Mouse (Mus musculus) lung, postnatal 0 days (tissue): ENCODE results near the gene Rora.

ENCODE experiments used
- CTCF ChIP-seq: IDR thresholded peaks from 2 replicates; pipeline ENCODE4 v1.5.1; 2016; ENCODE audit warnings: antibody characterized with exemption, mild to moderate bottlenecking
- EP300 ChIP-seq: IDR thresholded peaks from 2 replicates; pipeline ENCODE4 v1.6.1; 2016; ENCODE audit warnings: antibody characterized with exemption, mild to moderate bottlenecking, control low read depth

GRCm38 (mm10) chr9:68795314-68795713 is 141.7 kb downstream of the Rora start:
- TF ChIP-seq CTCF (no peak), EP300 (no peak)
